Comparison of ENCODE assay signal across 28 mouse cellular contexts in genomic region chr3:64782901-64783300, GRCm38 (mm10).
"Had no signal": no experiment of that assay in that cellular context is flagged by ENCODE, and none has a peak within 500 bp of the region (broad histone marks: within the 10 kb centered on the region; RNA-seq: fewer than 3 reads in every experiment).

No protein-coding gene starts in this region.

- H3K4me3 ChIP-seq: embryonic facial prominence, embryonic 10.5 days; embryonic facial prominence, embryonic 12.5 days; embryonic facial prominence, embryonic 13.5 days; embryonic facial prominence, embryonic 15.5 days; erythroblast, embryonic 14.5 days; forebrain, embryonic 10.5 days; forebrain, embryonic 12.5 days; forebrain, embryonic 13.5 days; forebrain, embryonic 15.5 days; gastrocnemius, adult 2 months; heart, adult 2 months; heart, embryonic 10.5 days had no signal

- H3K9me3 ChIP-seq: embryonic facial prominence, embryonic 10.5 days; embryonic facial prominence, embryonic 12.5 days; embryonic facial prominence, embryonic 13.5 days; embryonic facial prominence, embryonic 15.5 days; forebrain, embryonic 10.5 days; forebrain, embryonic 12.5 days; forebrain, embryonic 13.5 days; forebrain, embryonic 15.5 days; heart, embryonic 10.5 days had no signal

- H3K36me3 ChIP-seq: embryonic facial prominence, embryonic 10.5 days; embryonic facial prominence, embryonic 12.5 days; embryonic facial prominence, embryonic 13.5 days; embryonic facial prominence, embryonic 15.5 days; forebrain, embryonic 10.5 days; forebrain, embryonic 12.5 days; forebrain, embryonic 15.5 days; heart, embryonic 10.5 days had no signal

- H3K9ac ChIP-seq: embryonic facial prominence, embryonic 12.5 days; embryonic facial prominence, embryonic 13.5 days; embryonic facial prominence, embryonic 15.5 days; forebrain, embryonic 12.5 days; forebrain, embryonic 13.5 days; forebrain, embryonic 15.5 days; forebrain, postnatal 0 days had no signal

- DNase-seq: cerebellum, adult 8-10 months; cerebellum, adult 9-10 months; cerebellum, adult 9-11 months; cerebellum, postnatal 10 days; cerebellum, postnatal 25 days; cerebellum, postnatal 36 days; embryo, embryonic 11 days; forebrain, postnatal 0 days; gastrocnemius, adult 2 months; gastrocnemius, postnatal 10 days; gastrocnemius, postnatal 14 days; gastrocnemius, postnatal 25 days; gastrocnemius, postnatal 36 days; heart, adult 11 months; heart, adult 18-20 months; heart, adult 2 months had no signal

- H3K27ac ChIP-seq: embryonic facial prominence, embryonic 10.5 days; embryonic facial prominence, embryonic 12.5 days; embryonic facial prominence, embryonic 13.5 days; embryonic facial prominence, embryonic 15.5 days; forebrain, embryonic 10.5 days; forebrain, embryonic 12.5 days; forebrain, embryonic 13.5 days; forebrain, embryonic 15.5 days; gastrocnemius, adult 2 months; heart, adult 2 months; heart, embryonic 10.5 days had no signal

- ATAC-seq: forebrain, embryonic 13.5 days; forebrain, embryonic 14.5 days; forebrain, embryonic 15.5 days; forebrain, embryonic 16.5 days; forebrain, postnatal 0 days had no signal

- H3K27me3 ChIP-seq: embryonic facial prominence, embryonic 12.5 days; embryonic facial prominence, embryonic 13.5 days; embryonic facial prominence, embryonic 15.5 days; forebrain, embryonic 12.5 days; forebrain, embryonic 13.5 days; forebrain, embryonic 15.5 days had no signal

- H3K4me1 ChIP-seq: embryonic facial prominence, embryonic 10.5 days; embryonic facial prominence, embryonic 12.5 days; embryonic facial prominence, embryonic 13.5 days; embryonic facial prominence, embryonic 15.5 days; forebrain, embryonic 10.5 days; forebrain, embryonic 12.5 days; forebrain, embryonic 13.5 days; forebrain, embryonic 15.5 days; heart, embryonic 10.5 days had no signal

- H3K4me2 ChIP-seq: embryonic facial prominence, embryonic 12.5 days; embryonic facial prominence, embryonic 13.5 days; embryonic facial prominence, embryonic 15.5 days; forebrain, embryonic 12.5 days; forebrain, embryonic 13.5 days; forebrain, embryonic 15.5 days had no signal
